Mouse (Mus musculus) left cerebral cortex, adult 2 months (tissue): ENCODE data around the gene Cd8b1. TPM values are rescaled to one million over a fixed set of nuclear protein-coding genes. Genes with fewer than 3 reads are reported as not detected.
"Not testable (repeated sequence)": the region's sequence is repeated elsewhere in the genome, so short reads cannot be mapped to it uniquely, and the experiment has no call there.

ENCODE experiments used
- DNase-seq, 2 experiments: peaks; one replicate each; pipeline ENCODE4 v3.0.0; 2021 to 2022; ENCODE audit warnings: low spot score in 2 of 2, mixed read lengths in 1 of 2; ENCODE audit errors: extremely low spot score in 1 of 2
- H3K27ac ChIP-seq: fragments of 200-600 bp; 2 replicates; pipeline ENCODE4 v1.8.1; 2022
- H3K4me3 ChIP-seq: fragments of 200-600 bp; 2 replicates; pipeline ENCODE4 v1.8.1; 2022
- CTCF ChIP-seq: fragments of 200-600 bp; IDR thresholded peaks from 2 replicates; pipeline ENCODE4 v1.8.1; 2022; ENCODE audit warnings: antibody characterized with exemption, mild to moderate bottlenecking, moderate library complexity
- intact Hi-C: fragments of 180-260 bp; cut with DNase I; formaldehyde crosslinking; loops from one replicate; pipeline ENCODE4 v1.15.1; 2025
- total RNA-seq, 2 experiments: library from RNA; stranded (reverse); gene quantifications; 2 replicates each; pipeline ENCODE4 v1.2.3; 2021

Cd8b1 gene
- total RNA-seq, 2 experiments from 2014 or later, result not detected

GRCm38 (mm10) chr6:71330486-71330885, 7.9 kb downstream of the Cd8b1 start:
- no peak for TF ChIP-seq CTCF
- DNase-seq, result no peak
- Histone ChIP-seq H3K4me3 (no peak overlapping the region), H3K27ac (no peak overlapping the region)
- intact Hi-C loops, result no loop called here

GRCm38 (mm10) chr6:71331491-71331890, 8.9 kb downstream of the Cd8b1 start:
- H3K27ac ChIP-seq, DNase-seq, H3K4me3 ChIP-seq, intact Hi-C loops: not testable (repeated sequence)

- Histone ChIP-seq H3K4me3 (no peak overlapping the region), H3K27ac (no peak overlapping the region)
- DNase-seq, result no peak
- intact Hi-C loops, result no loop called here
- no peak for TF ChIP-seq CTCF
Observed at GRCm38 (mm10) chr6:71332236-71332965, 9.8 kb downstream of the Cd8b1 start.

- Histone ChIP-seq H3K4me3 (no peak overlapping the region), H3K27ac (no peak overlapping the region)
- no peak for DNase-seq
- TF ChIP-seq CTCF, result no peak
- intact Hi-C loops, result no loop called here
Observed at GRCm38 (mm10) chr6:71333031-71333430, 10.4 kb downstream of the Cd8b1 start.

DNA sequence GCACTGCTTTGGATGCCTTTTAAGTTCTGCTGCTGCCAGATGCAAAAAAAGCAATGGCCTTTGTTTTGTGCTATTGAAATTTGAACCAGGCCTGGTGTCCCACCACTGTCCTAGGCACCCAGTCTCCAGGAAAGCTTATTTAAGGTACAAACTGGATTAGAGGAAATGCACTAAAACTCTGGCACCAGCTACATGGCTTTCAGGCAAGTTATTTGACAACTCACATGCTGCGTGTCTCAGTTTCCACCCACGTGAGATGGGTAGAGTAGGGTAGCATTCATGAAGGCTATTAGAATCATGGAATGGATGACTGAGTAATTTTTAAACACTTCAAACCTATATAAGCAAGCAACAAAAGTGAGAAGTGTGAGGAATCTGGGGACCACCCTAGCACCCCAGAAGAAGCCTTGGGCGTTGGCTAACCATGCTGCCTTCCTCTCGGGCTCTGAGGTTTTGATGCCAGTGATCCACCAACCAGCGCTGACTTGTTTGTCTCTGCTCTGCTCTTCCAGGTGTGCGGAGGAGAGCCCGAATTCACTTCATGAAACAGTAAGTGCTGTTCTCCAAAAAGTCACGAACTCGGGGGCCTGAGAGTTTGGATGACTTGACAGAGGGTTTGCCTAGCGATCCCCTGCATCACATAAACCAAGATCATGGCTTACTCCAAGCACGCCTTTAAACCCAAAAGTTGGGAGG, 11.1 kb downstream of the Cd8b1 start:
- Histone ChIP-seq H3K27ac (no peak overlapping the region), H3K4me3 (no peak overlapping the region)
- no peak for DNase-seq
- no peak for TF ChIP-seq CTCF
- intact Hi-C loops, result no loop called here

DNA sequence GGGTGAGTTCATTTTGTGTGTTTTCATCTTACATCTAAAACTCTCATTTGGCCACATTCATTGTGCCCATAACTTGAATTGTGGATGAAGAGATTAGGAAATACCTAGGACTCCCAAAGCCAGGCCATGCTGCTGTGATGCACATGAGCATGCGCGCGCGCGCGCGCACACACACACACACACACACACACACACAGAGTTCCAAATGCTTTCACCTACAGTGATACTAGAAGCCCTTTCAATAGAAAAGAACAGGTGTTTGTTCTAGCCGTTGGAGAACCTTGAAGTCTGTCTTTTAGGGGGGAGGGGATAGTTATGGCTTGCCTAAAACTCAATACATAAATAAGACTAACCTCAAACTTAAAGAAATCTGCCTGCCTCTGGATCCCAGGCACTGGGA, 15.1 kb downstream of the Cd8b1 start:
- H3K27ac ChIP-seq, result no peak overlapping the region
- no peak for DNase-seq
- intact Hi-C loops, result no loop called here
- TF ChIP-seq CTCF, result no peak
- H3K4me3 ChIP-seq, result no peak overlapping the region

GRCm38 (mm10) chr6:71338941-71339340, 16.4 kb downstream of the Cd8b1 start:
- Histone ChIP-seq H3K4me3 (no peak overlapping the region), H3K27ac (no peak overlapping the region)
- no peak for DNase-seq
- no peak for TF ChIP-seq CTCF
- intact Hi-C loops, result no loop called here

DNA sequence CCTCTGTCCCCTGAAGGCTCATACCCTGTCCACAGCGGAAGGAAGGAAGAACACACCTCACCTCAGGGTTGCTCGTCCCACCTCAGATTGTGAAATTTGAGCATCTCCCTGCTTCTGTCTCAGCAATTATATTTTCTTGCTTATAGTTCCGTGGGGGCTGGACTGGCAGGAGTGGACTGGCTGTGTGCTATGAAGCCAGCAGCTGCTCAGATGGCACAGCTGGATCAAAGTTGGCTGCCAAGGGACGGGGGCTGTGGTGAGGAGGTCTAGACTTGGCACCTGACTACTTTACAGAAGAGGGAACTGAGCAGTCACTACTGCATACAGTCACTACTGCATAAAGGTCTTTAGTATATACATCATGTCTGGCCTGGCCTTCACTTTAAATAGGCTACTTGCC, 16.8 kb downstream of the Cd8b1 start:
- intact Hi-C loops, result no loop called here
- no peak overlapping the region for H3K4me3 ChIP-seq
- DNase-seq, result no peak
- no peak overlapping the region for H3K27ac ChIP-seq
- TF ChIP-seq CTCF, result no peak

GRCm38 (mm10) chr6:71341179-71341578, 18.6 kb downstream of the Cd8b1 start:
- H3K4me3 ChIP-seq, result no peak overlapping the region
- TF ChIP-seq CTCF, result no peak
- intact Hi-C loops, result no loop called here
- DNase-seq, result no peak
- H3K27ac ChIP-seq, result no peak overlapping the region

DNA sequence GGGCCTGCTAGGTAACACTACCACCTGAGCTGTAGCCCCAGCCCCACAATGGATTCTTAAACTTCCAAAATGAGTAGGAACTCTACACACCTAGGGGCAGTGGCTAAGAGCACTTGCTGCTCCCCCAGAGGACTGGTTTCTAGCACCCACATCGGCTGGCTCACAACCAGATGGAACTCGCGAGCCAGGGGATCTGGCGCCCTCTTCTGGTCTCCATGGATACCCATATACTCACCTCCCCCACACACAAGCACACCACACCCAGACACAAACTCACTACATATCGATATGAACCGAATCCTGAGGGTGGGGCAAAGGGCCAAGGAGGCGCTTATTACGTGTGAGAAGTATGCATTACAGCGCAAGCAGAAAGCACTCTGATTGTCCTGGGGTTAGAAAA, 25.4 kb downstream of the Cd8b1 start:
- DNase-seq, result no peak
- Histone ChIP-seq H3K27ac (no peak overlapping the region), H3K4me3 (no peak overlapping the region)
- TF ChIP-seq CTCF, result no peak
- intact Hi-C loops, result no loop called here

- DNase-seq, result no peak
- H3K4me3 ChIP-seq, result no peak overlapping the region
- no peak for TF ChIP-seq CTCF
- no peak overlapping the region for H3K27ac ChIP-seq
- intact Hi-C loops, result no loop called here
Observed at GRCm38 (mm10) chr6:71351201-71351600, 28.6 kb downstream of the Cd8b1 start.

DNA sequence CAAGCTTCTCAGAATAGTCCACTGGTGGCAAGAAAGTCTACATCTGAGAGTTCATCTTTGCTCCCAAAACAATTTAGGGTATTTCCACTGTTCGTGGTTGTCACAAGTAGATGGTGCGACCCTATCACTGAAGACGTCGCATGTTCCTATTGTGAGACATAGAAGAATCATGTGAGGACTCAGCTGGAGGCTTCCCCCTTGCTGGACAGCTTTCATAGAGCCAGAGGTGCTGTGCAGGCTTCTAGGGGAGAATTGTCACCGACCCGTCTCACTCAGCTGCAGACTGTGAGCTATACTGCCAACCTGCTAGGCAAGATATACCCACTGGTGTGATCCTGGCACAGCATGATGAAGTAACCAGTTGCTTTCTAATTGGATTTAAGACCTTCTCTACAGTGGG, 29.6 kb downstream of the Cd8b1 start:
- TF ChIP-seq CTCF, result no peak
- Histone ChIP-seq H3K27ac (no peak overlapping the region), H3K4me3 (no peak overlapping the region)
- intact Hi-C loops, result no loop called here
- no peak for DNase-seq

- no peak for DNase-seq
- no peak for TF ChIP-seq CTCF
- intact Hi-C loops, result no loop called here
- H3K27ac ChIP-seq, result no peak overlapping the region
- H3K4me3 ChIP-seq, result no peak overlapping the region
Observed at GRCm38 (mm10) chr6:71352866-71353427, 30.4 kb downstream of the Cd8b1 start.
